Mouse (Mus musculus): ENCODE data around the gene Hadh. TPM values are rescaled to one million over a fixed set of nuclear protein-coding genes. Genes with fewer than 3 reads are reported as not detected.

The Hadh gene
- total RNA-seq, 1 experiment: 64.1 TPM

GRCm38 (mm10) chr3:131190671-131191367 is 81.1 kb downstream of the Hadh start:
- no peaks in the 10 kb centered on the region for H3K9me3 ChIP-seq (ENCODE audit: control insufficient read depth, insufficient read depth, low read depth, low read length)
- no peak overlapping the region for H3K4me3 ChIP-seq (ENCODE audit: insufficient read depth in 1 of 2, low read depth in 1 of 2, low read length in 2 of 2, poor library complexity in 1 of 2, severe bottlenecking in 1 of 2)
- H3K4me1 ChIP-seq (ENCODE audit: control insufficient read depth in 2 of 2, insufficient read depth in 2 of 2, low read length in 2 of 2, poor library complexity in 1 of 2): peaks cover 0 to 5% of the 10 kb centered on the region in 2 experiments; a peak in 2 of 4 replicates
- no peak overlapping the region for H3K27ac ChIP-seq (ENCODE audit: insufficient read depth, low read depth, low read length, poor library complexity, severe bottlenecking)
- H3K36me3 ChIP-seq (ENCODE audit: control insufficient read depth, insufficient read depth, low read length, poor library complexity, severe bottlenecking): no peaks in the 10 kb centered on the region; the same call in 1 of the 2 replicates
- no peak overlapping the region for H3K9ac ChIP-seq (ENCODE audit: insufficient read depth, low read depth, low read length, poor library complexity, severe bottlenecking)
- DNase-seq (ENCODE audit: low read depth, low spot score): no peak
- in situ Hi-C loops (cut with MboI; ENCODE audit: low sequenced_read_pairs in 2 of 2, unreplicated experiment in 2 of 2): no loop called here
- no peak for TF ChIP-seq HCFC1 (IDR thresholded peaks at IDR 0.05; ENCODE audit: borderline replicate concordance, insufficient read depth, low read length)
- no peak for TF ChIP-seq ZNF384 (IDR thresholded peaks at IDR 0.05; ENCODE audit: low read depth, low read length)
- TF ChIP-seq MAFK (IDR thresholded peaks at IDR 0.05; ENCODE audit: insufficient read depth, low read depth, low read length): no peak

GRCm38 (mm10) chr3:131190239-131190638 is 81.7 kb downstream of the Hadh start:
- Histone ChIP-seq H3K9me3 (ENCODE audit: control insufficient read depth, insufficient read depth, low read depth, low read length) (no peaks in the 10 kb centered on the region), H3K9ac (ENCODE audit: insufficient read depth, low read depth, low read length, poor library complexity, severe bottlenecking) (no peak overlapping the region), H3K4me3 (ENCODE audit: insufficient read depth in 1 of 2, low read depth in 1 of 2, low read length in 2 of 2, poor library complexity in 1 of 2, severe bottlenecking in 1 of 2) (no peak overlapping the region), H3K27ac (ENCODE audit: insufficient read depth, low read depth, low read length, poor library complexity, severe bottlenecking) (no peak overlapping the region), H3K4me1 (ENCODE audit: control insufficient read depth in 2 of 2, insufficient read depth in 2 of 2, low read length in 2 of 2, poor library complexity in 1 of 2) (peaks cover 0 to 5% of the 10 kb centered on the region in 2 experiments; a peak in 2 of 4 replicates), H3K36me3 (ENCODE audit: control insufficient read depth, insufficient read depth, low read length, poor library complexity, severe bottlenecking) (no peaks in the 10 kb centered on the region; the same call in 1 of the 2 replicates)
- DNase-seq (ENCODE audit: low read depth, low spot score): no peak
- in situ Hi-C loops (cut with MboI; ENCODE audit: low sequenced_read_pairs in 2 of 2, unreplicated experiment in 2 of 2): no loop called here
- TF ChIP-seq ZNF384 (IDR thresholded peaks at IDR 0.05; ENCODE audit: low read depth, low read length) (no peak), HCFC1 (IDR thresholded peaks at IDR 0.05; ENCODE audit: borderline replicate concordance, insufficient read depth, low read length) (no peak), CHD2 (IDR thresholded peaks at IDR 0.05; ENCODE audit: low read depth, low read length) (no peak), ZC3H11A (IDR thresholded peaks at IDR 0.05; ENCODE audit: borderline replicate concordance, low read depth, low read length) (no peak), MAFK (IDR thresholded peaks at IDR 0.05; ENCODE audit: insufficient read depth, low read depth, low read length) (no peak)

- Histone ChIP-seq H3K4me1 (ENCODE audit: control insufficient read depth in 2 of 2, insufficient read depth in 2 of 2, low read length in 2 of 2, poor library complexity in 1 of 2) (peaks cover 0 to 11% of the 10 kb centered on the region in 2 experiments; a peak in 2 of 4 replicates), H3K36me3 (ENCODE audit: control insufficient read depth, insufficient read depth, low read length, poor library complexity, severe bottlenecking) (peaks cover 3% of the 10 kb centered on the region; the same call in 1 of the 2 replicates), H3K4me3 (ENCODE audit: insufficient read depth in 1 of 2, low read depth in 1 of 2, low read length in 2 of 2, poor library complexity in 1 of 2, severe bottlenecking in 1 of 2) (no peak overlapping the region), H3K27ac (ENCODE audit: insufficient read depth, low read depth, low read length, poor library complexity, severe bottlenecking) (no peak overlapping the region), H3K9ac (ENCODE audit: insufficient read depth, low read depth, low read length, poor library complexity, severe bottlenecking) (no peak overlapping the region), H3K9me3 (ENCODE audit: control insufficient read depth, insufficient read depth, low read depth, low read length) (no peaks in the 10 kb centered on the region)
- no peak for DNase-seq (ENCODE audit: low read depth, low spot score)
- in situ Hi-C loops (cut with MboI; ENCODE audit: low sequenced_read_pairs in 2 of 2, unreplicated experiment in 2 of 2): no loop called here
- TF ChIP-seq ZNF384 (IDR thresholded peaks at IDR 0.05; ENCODE audit: low read depth, low read length) (no peak), HCFC1 (IDR thresholded peaks at IDR 0.05; ENCODE audit: borderline replicate concordance, insufficient read depth, low read length) (no peak), ZC3H11A (IDR thresholded peaks at IDR 0.05; ENCODE audit: borderline replicate concordance, low read depth, low read length) (no peak), MAFK (IDR thresholded peaks at IDR 0.05; ENCODE audit: insufficient read depth, low read depth, low read length) (no peak), CHD2 (IDR thresholded peaks at IDR 0.05; ENCODE audit: low read depth, low read length) (no peak)
Observed at GRCm38 (mm10) chr3:131186193-131186592, 85.7 kb downstream of the Hadh start.

Other genes with a start within 250 kb of the Hadh start
- 9.2 and 11.1 TPM in 2 replicates for gene Lef1, start 161.6 kb downstream of the Hadh start, total RNA-seq (2012; rRNA removed)
- gene Cyp2u1, start 31.1 kb upstream of the Hadh start, total RNA-seq (2012; rRNA removed): 1.7 and 2.6 TPM in 2 replicates
- gene Sgms2, start 219.3 kb upstream of the Hadh start, total RNA-seq (2012; rRNA removed): 2.1 and 2.8 TPM in 2 replicates